Mouse (Mus musculus): ENCODE measurements at regions not wholly inside any gene's neighbourhood (a gene's known extent, or its start where the extent isn't known, plus 50 kb on each side); places are given as distances from the start of the nearest gene placed in this dataset.

DNA sequence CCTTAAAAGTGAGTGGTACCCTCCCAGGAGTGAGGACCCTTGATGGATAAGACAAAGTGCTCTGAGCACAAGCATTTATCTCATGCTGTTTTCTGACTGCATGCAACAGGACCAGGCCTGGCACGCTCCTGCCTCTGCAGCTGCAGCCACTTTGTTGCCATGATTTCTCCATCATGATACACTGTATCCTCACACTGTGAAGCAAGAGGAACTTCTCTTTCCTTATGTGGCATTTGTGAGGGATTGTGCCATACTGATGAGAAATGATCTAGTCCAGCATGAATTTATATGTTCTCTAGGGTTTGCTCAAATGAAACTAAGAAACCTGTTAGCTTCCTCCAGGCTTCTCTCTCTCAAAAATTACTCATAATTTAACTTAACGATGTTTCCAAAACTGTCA is 380.2 kb upstream of the Trib2 start:
- no peak for DNase-seq (ENCODE audit: low read depth, low spot score)
- TF ChIP-seq NELFE (IDR thresholded peaks at IDR 0.05; ENCODE audit: low read depth, low read length) (no peak), ELF1 (IDR thresholded peaks at IDR 0.05; ENCODE audit: low read depth, low read length) (no peak), MAFK (IDR thresholded peaks at IDR 0.05; ENCODE audit: borderline replicate concordance, low read depth, low read length) (no peak), MAX (IDR thresholded peaks at IDR 0.05; ENCODE audit: low read length) (no peak), UBTF (IDR thresholded peaks at IDR 0.05; ENCODE audit: borderline replicate concordance, insufficient read depth, low read depth, low read length) (no peak), RCOR1 (IDR thresholded peaks at IDR 0.05; ENCODE audit: low read depth, low read length) (no peak), NRF1 (IDR thresholded peaks at IDR 0.05; ENCODE audit: insufficient read depth, low read depth, low read length, poor library complexity, severe bottlenecking) (no peak), MAZ (IDR thresholded peaks at IDR 0.05; ENCODE audit: low read depth, low read length) (no peak), ZC3H11A (IDR thresholded peaks at IDR 0.05; ENCODE audit: low read depth, low read length) (no peak), TBP (IDR thresholded peaks at IDR 0.05; ENCODE audit: low read depth, low read length) (no peak), USF2 (IDR thresholded peaks at IDR 0.05; ENCODE audit: borderline replicate concordance in 1 of 2, insufficient read depth in 1 of 2, low read depth in 1 of 2, low read length in 2 of 2) (no peak), TCF12 (IDR thresholded peaks at IDR 0.05; ENCODE audit: low read depth, low read length) (no peak), TAL1 (IDR thresholded peaks at IDR 0.05; ENCODE audit: low read length) (no peak)
- Histone ChIP-seq H3K27ac (ENCODE audit: control insufficient read depth, low read depth, low read length) (no peak overlapping the region), H3K9ac (ENCODE audit: control insufficient read depth, low read depth, low read length, poor library complexity, severe bottlenecking) (no peak overlapping the region), H3K36me3 (ENCODE audit: control insufficient read depth in 1 of 2, insufficient read depth in 2 of 2, low read length in 2 of 2) (peaks cover 0 to 4% of the 10 kb centered on the region in 2 experiments; a peak in 2 of 4 replicates), H3K4me1 (ENCODE audit: control insufficient read depth in 1 of 2, insufficient read depth in 2 of 2, low read length in 2 of 2) (peaks cover 3% of the 10 kb centered on the region in 2 experiments; a peak in 2 of 4 replicates), H3K9me3 (replicated peaks; ENCODE audit: insufficient read depth, low read length) (no peaks in the 10 kb centered on the region), H3K4me3 (ENCODE audit: control insufficient read depth in 1 of 2, insufficient read depth in 1 of 2, low read depth in 2 of 2, low read length in 2 of 2) (no peak overlapping the region), H3K79me2 (ENCODE audit: control insufficient read depth, insufficient read depth, low read length, poor library complexity) (no peaks in the 10 kb centered on the region), H3K27me3 (ENCODE audit: control insufficient read depth in 1 of 2, insufficient read depth in 2 of 2, low read length in 2 of 2) (no peaks in the 10 kb centered on the region)

DNA sequence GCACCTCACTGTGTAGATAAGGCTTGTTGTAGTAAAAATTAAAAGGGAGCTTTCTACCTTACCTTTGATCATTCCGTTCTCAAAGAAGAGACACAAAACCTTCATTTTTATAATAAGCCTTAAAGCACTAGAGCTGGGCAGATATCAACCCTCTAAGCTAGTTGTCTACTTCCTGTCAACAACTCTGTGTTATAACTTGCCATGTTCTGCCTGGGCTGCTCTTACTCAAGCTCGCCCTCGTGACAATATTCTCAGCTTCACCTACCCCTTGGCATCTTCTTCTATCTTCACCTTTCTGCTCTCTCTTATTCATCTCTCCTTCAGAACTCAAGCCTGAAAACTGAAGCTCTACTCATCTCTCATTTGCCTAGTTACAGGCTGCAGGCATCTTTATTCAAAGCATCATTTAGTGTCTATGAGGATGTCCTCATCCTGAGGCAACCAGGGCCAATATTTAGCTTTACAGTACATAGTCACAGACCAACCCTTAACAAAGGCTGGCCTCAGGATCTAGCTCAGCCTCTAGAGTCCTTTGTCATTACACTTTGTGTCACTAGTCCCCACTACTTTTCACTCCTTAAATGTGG is 375.2 kb upstream of the Trib2 start:
- Histone ChIP-seq H3K36me3 (ENCODE audit: control insufficient read depth in 1 of 2, insufficient read depth in 2 of 2, low read length in 2 of 2) (peaks cover 0 to 9% of the 10 kb centered on the region in 2 experiments; a peak in 2 of 4 replicates), H3K4me1 (ENCODE audit: control insufficient read depth in 1 of 2, insufficient read depth in 2 of 2, low read length in 2 of 2) (peaks cover 8 to 10% of the 10 kb centered on the region in 2 experiments; a peak in 3 of 4 replicates), H3K79me2 (ENCODE audit: control insufficient read depth, insufficient read depth, low read length, poor library complexity) (no peaks in the 10 kb centered on the region), H3K9ac (ENCODE audit: control insufficient read depth, low read depth, low read length, poor library complexity, severe bottlenecking) (no peak overlapping the region), H3K4me3 (ENCODE audit: control insufficient read depth in 1 of 2, insufficient read depth in 1 of 2, low read depth in 2 of 2, low read length in 2 of 2) (no peak overlapping the region), H3K27ac (ENCODE audit: control insufficient read depth, low read depth, low read length) (no peak overlapping the region), H3K27me3 (ENCODE audit: control insufficient read depth in 1 of 2, insufficient read depth in 2 of 2, low read length in 2 of 2) (no peaks in the 10 kb centered on the region), H3K9me3 (replicated peaks; ENCODE audit: insufficient read depth, low read length) (no peaks in the 10 kb centered on the region)
- no peak for TF ChIP-seq NRF1 (IDR thresholded peaks at IDR 0.05; ENCODE audit: insufficient read depth, low read depth, low read length, poor library complexity, severe bottlenecking)
- no peak for TF ChIP-seq USF2 (IDR thresholded peaks at IDR 0.05; ENCODE audit: borderline replicate concordance in 1 of 2, insufficient read depth in 1 of 2, low read depth in 1 of 2, low read length in 2 of 2)
- TF ChIP-seq TBP (IDR thresholded peaks at IDR 0.05; ENCODE audit: low read depth, low read length) = no peak
- no peak for TF ChIP-seq ETS1 (IDR thresholded peaks at IDR 0.05; ENCODE audit: low read depth, low read length)
- TF ChIP-seq RAD21 (IDR thresholded peaks at IDR 0.05; ENCODE audit: low read depth, low read length) = no peak
- peak; percentile 32; the same call in 1 of the 2 replicates for TF ChIP-seq GATA1 (IDR thresholded peaks at IDR 0.05; ENCODE audit: low read depth, low read length)
- no peak for DNase-seq (ENCODE audit: low read depth, low spot score)

Measured in MEL (cell line).